Mouse (Mus musculus) CH12.LX (cell line): Measurements from ENCODE around the gene Spata25. TPM values are rescaled to one million over a fixed set of nuclear protein-coding genes. Genes with fewer than 3 reads are reported as not detected.

ENCODE experiments used
- DNase-seq: peaks from one replicate; pipeline ENCODE4 v3.0.0-alpha.2; 2013; ENCODE audit errors: extremely low read depth
- H3K27ac ChIP-seq: 2 replicates; pipeline ENCODE4 v1.5.1; 2012; ENCODE audit warnings: low read depth, mild to moderate bottlenecking, control low read depth, moderate library complexity; ENCODE audit not compliant: insufficient read depth
- H3K27me3 ChIP-seq: replicated peaks from 2 replicates; pipeline ENCODE3; 2012; ENCODE audit warnings: inconsistent platforms
- H3K36me3 ChIP-seq, 2 experiments: replicated peaks in 1 of 2; 2 replicates each; pipeline versions ENCODE3 to v1.6.1; 2012; ENCODE audit warnings: inconsistent platforms in 1 of 2, low read length in 1 of 2, mild to moderate bottlenecking in 1 of 2, mixed read lengths in 1 of 2, moderate library complexity in 1 of 2; ENCODE audit not compliant: control insufficient read depth in 1 of 2, insufficient read depth in 1 of 2
- H3K4me1 ChIP-seq, 2 experiments: 2 replicates each; pipeline ENCODE4 v1.6.1; 2012; ENCODE audit warnings: inconsistent platforms in 1 of 2, moderate library complexity in 1 of 2; ENCODE audit not compliant: insufficient read depth in 2 of 2, control insufficient read depth in 1 of 2
- H3K4me2 ChIP-seq: 2 replicates; pipeline ENCODE4 v1.6.1; 2012; ENCODE audit warnings: low read depth, mild to moderate bottlenecking, control low read depth; ENCODE audit not compliant: poor library complexity, insufficient read depth, severe bottlenecking
- H3K4me3 ChIP-seq, 3 experiments: fragments of 150-350 bp in 1 of 3; sonication (generic) in 1 of 3; replicated peaks in 1 of 3; 2 replicates each; pipeline versions ENCODE3 to v1.5.1; 2011 to 2012; ENCODE audit warnings: low read depth in 2 of 3, low read length in 2 of 3, mild to moderate bottlenecking in 2 of 3, moderate library complexity in 2 of 3, control low read depth in 1 of 3, improper control_type of control experiment in 1 of 3, inconsistent platforms in 1 of 3, mixed read lengths in 1 of 3; ENCODE audit not compliant: poor library complexity in 1 of 3
- H3K79me2 ChIP-seq: replicated peaks from 2 replicates; pipeline ENCODE4 v1.6.1; 2012; ENCODE audit warnings: mild to moderate bottlenecking, moderate library complexity; ENCODE audit not compliant: control insufficient read depth, poor library complexity, insufficient read depth, severe bottlenecking; ENCODE audit errors: extremely low read depth
- H3K9ac ChIP-seq: 2 replicates; pipeline ENCODE4 v1.6.1; 2012; ENCODE audit warnings: low read depth, mild to moderate bottlenecking, control low read depth, moderate library complexity; ENCODE audit not compliant: insufficient read depth
- H3K9me3 ChIP-seq: replicated peaks from 2 replicates; pipeline ENCODE3; 2012; ENCODE audit warnings: low read length, inconsistent platforms, mixed read lengths
- CHD2 ChIP-seq: IDR thresholded peaks from 2 replicates; pipeline ENCODE4 v1.6.1; 2011; ENCODE audit warnings: low read length, improper control_type of control experiment
- CTCF ChIP-seq, 2 experiments: IDR thresholded peaks in 1 of 2; conservative IDR thresholded peaks in 1 of 2; 2 replicates each; pipeline ENCODE4 v1.5.1; 2011 to 2012; ENCODE audit warnings: low read depth in 2 of 2, low read length in 2 of 2, improper control_type of control experiment in 1 of 2, inconsistent platforms in 1 of 2, mild to moderate bottlenecking in 1 of 2, moderate library complexity in 1 of 2
- E2F4 ChIP-seq: IDR thresholded peaks from 2 replicates; pipeline ENCODE4 v1.6.1; 2011; ENCODE audit warnings: low read depth, low read length, improper control_type of control experiment; ENCODE audit not compliant: insufficient replicate concordance
- GABPA ChIP-seq: IDR thresholded peaks from 2 replicates; pipeline ENCODE4 v1.6.1; 2012; ENCODE audit warnings: low read depth, low read length, improper control_type of control experiment, inconsistent platforms; ENCODE audit not compliant: insufficient replicate concordance
- JUN ChIP-seq: IDR thresholded peaks from 2 replicates; pipeline ENCODE4 v1.6.1; 2011; ENCODE audit warnings: low read depth, mild to moderate bottlenecking, low read length, improper control_type of control experiment, moderate library complexity; ENCODE audit not compliant: insufficient read depth
- JUND ChIP-seq: conservative IDR thresholded peaks from 2 replicates; pipeline ENCODE4 v1.6.1; 2011; ENCODE audit warnings: low read depth, low read length, improper control_type of control experiment
- KAT2A ChIP-seq: IDR thresholded peaks from 2 replicates; pipeline ENCODE4 v1.6.1; 2012; ENCODE audit warnings: low read length, improper control_type of control experiment, inconsistent platforms; ENCODE audit not compliant: insufficient replicate concordance
- MXI1 ChIP-seq: IDR thresholded peaks from 2 replicates; pipeline ENCODE4 v1.6.1; 2011; ENCODE audit warnings: mild to moderate bottlenecking, low read depth, low read length, improper control_type of control experiment
- MYC ChIP-seq: IDR thresholded peaks from 2 replicates; pipeline ENCODE4 v1.6.1; 2011; ENCODE audit warnings: low read depth, mild to moderate bottlenecking, improper control_type of control experiment, low read length
- NRF1 ChIP-seq: IDR thresholded peaks from 2 replicates; pipeline ENCODE4 v1.6.1; 2014; ENCODE audit warnings: low read depth, mild to moderate bottlenecking, inconsistent platforms, low read length, improper control_type of control experiment, moderate library complexity
- SIN3A ChIP-seq: IDR thresholded peaks from 2 replicates; pipeline ENCODE4 v1.6.1; 2012; ENCODE audit warnings: low read length, improper control_type of control experiment, inconsistent platforms
- SMC3 ChIP-seq: IDR thresholded peaks from 2 replicates; pipeline ENCODE4 v1.6.1; 2011; ENCODE audit warnings: low read depth, low read length, improper control_type of control experiment
- UBTF ChIP-seq: IDR thresholded peaks from 2 replicates; pipeline ENCODE4 v1.6.1; 2012; ENCODE audit warnings: low read depth, mild to moderate bottlenecking, inconsistent platforms, low read length, improper control_type of control experiment, moderate library complexity
- USF1 ChIP-seq: IDR thresholded peaks from 2 replicates; pipeline ENCODE4 v1.6.1; 2014; ENCODE audit warnings: low read depth, mild to moderate bottlenecking, inconsistent platforms, low read length, improper control_type of control experiment
- USF2 ChIP-seq: conservative IDR thresholded peaks from 2 replicates; pipeline ENCODE4 v1.6.1; 2011; ENCODE audit warnings: low read depth, low read length, improper control_type of control experiment
- ZKSCAN1 ChIP-seq: IDR thresholded peaks from 2 replicates; pipeline ENCODE4 v1.6.1; 2012; ENCODE audit warnings: low read depth, inconsistent platforms, low read length, improper control_type of control experiment, borderline replicate concordance
- ZMIZ1 ChIP-seq: IDR thresholded peaks from 2 replicates; pipeline ENCODE4 v1.6.1; 2012; ENCODE audit warnings: low read depth, mild to moderate bottlenecking, inconsistent platforms, low read length, improper control_type of control experiment
- ZNF384 ChIP-seq: IDR thresholded peaks from 2 replicates; pipeline ENCODE4 v1.6.1; 2012; ENCODE audit warnings: low read depth, low read length, improper control_type of control experiment, inconsistent platforms
- dilution Hi-C: fragments of 300-500 bp; cut with MboI; formaldehyde crosslinking; loops from 2 replicates; pipeline ENCODE4 v1.14.3; 2020; ENCODE audit warnings: low sequenced_read_pairs; ENCODE audit not compliant: extremely low pct_unique_long_range_greater_than_20kb, extremely low pct_ligation_motif_present
- in situ Hi-C: fragments of 300-500 bp; cut with MboI; formaldehyde crosslinking; loops from 3 replicates; pipeline ENCODE4 v1.14.3; 2019; ENCODE audit warnings: low sequenced_read_pairs, low pct_ligation_motif_present, low pct_unique_long_range_greater_than_20kb, mixed read lengths
- polyA plus RNA-seq: library from polyadenylated mRNA; unstranded; fragments of >175 nt; gene quantifications from 2 replicates; pipeline ENCODE4 v1.2.1, GENCODE M21; 2012; ENCODE audit warnings: low read depth; ENCODE audit not compliant: insufficient read length
- total RNA-seq, 2 experiments: library from RNA; depleted of rRNA; stranded (reverse); fragments of 300-350 nt in 1 of 2; fragments of >200 nt in 1 of 2; gene quantifications; 2 replicates each; pipeline ENCODE4 v1.2.3; 2012 to 2014

The Spata25 gene
- total and polyA plus RNA-seq, 3 experiments = not detected

- no peak for DNase-seq
- TF ChIP-seq ZKSCAN1 = no peak
- TF ChIP-seq SMC3 = no peak
- TF ChIP-seq CHD2 = no peak
- TF ChIP-seq ZNF384 = no peak
- TF ChIP-seq E2F4 = no peak
- no peak for TF ChIP-seq USF2
- TF ChIP-seq JUN = no peak
- no peak for TF ChIP-seq MXI1
- no peak for TF ChIP-seq GABPA
- TF ChIP-seq SIN3A = no peak
- TF ChIP-seq NRF1 = no peak
- TF ChIP-seq KAT2A = no peak
- Histone ChIP-seq H3K9me3 (no peaks in the 10 kb centered on the region), H3K79me2 (peaks cover 12% of the 10 kb centered on the region), H3K27me3 (no peaks in the 10 kb centered on the region), H3K36me3 (peaks cover 7 to 44% of the 10 kb centered on the region in 2 experiments), H3K27ac (no peak overlapping the region), H3K4me1 (peaks cover 5 to 25% of the 10 kb centered on the region in 2 experiments; a peak in 2 of 4 replicates), H3K9ac (no peak overlapping the region), H3K4me3 (no peak overlapping the region), H3K4me2 (no peak overlapping the region)
- in situ Hi-C loops = no loop called here
- dilution Hi-C loops = no loop called here
Observed at GRCm38 (mm10) chr2:164806614-164807013, 21.7 kb downstream of the Spata25 start.

- Histone ChIP-seq H3K4me3 (peak overlapping the region; percentile 76 to 93 (median 79)), H3K9me3 (no peaks in the 10 kb centered on the region), H3K4me1 (peaks cover 5 to 25% of the 10 kb centered on the region in 2 experiments; a peak in 2 of 4 replicates), H3K4me2 (peak overlapping the region; percentile 73), H3K36me3 (peaks cover 8 to 48% of the 10 kb centered on the region in 2 experiments), H3K27ac (peak overlapping the region; percentile 34), H3K9ac (peak overlapping the region; percentile 64), H3K79me2 (peaks cover 12% of the 10 kb centered on the region), H3K27me3 (no peaks in the 10 kb centered on the region)
- TF ChIP-seq ZMIZ1 = no peak
- 0 out of 2 replicates have a peak, but pooled peaks have one; percentile 19 for TF ChIP-seq UBTF
- no peak for TF ChIP-seq USF1
- TF ChIP-seq MYC = peak; percentile 55; the same call in 1 of the 2 replicates
- no peak for TF ChIP-seq JUND
- TF ChIP-seq CTCF (conservative IDR thresholded peaks at IDR 0.05 in 1 of 2, IDR thresholded peaks at IDR 0.05 in 1 of 2; ENCODE audit: low read depth in 2 of 2, low read length in 2 of 2) = no peak
- dilution Hi-C loops (no loop called here), in situ Hi-C loops (no loop called here)
- DNase-seq = no peak
Observed at GRCm38 (mm10) chr2:164805332-164805718, 23.0 kb downstream of the Spata25 start.
